10 mouse cellular contexts compared by ENCODE assay signal in the genomic region with DNA sequence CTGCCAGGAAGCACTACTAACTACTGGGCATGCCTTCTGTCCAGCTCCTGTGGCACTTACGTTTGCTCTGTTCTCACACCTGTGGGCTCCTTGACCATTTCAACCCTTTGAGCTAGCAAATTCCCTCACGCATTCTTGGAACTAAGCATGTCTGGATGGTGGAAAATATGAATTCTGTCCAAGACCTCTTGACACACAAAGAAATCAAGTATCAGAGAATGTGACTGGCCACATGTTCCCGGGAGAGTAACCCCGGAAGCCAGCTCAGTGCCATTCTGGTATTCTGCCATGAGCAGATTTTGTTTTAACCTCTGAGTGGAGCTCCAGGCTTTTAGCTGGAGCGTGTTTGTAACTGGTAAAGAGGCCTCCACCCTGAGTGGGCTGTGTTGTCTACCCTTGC. TPM values are rescaled to one million over a fixed set of nuclear protein-coding genes. Genes with fewer than 3 reads are reported as not detected.
DNase-seq lines count a peak whose midpoint lies in the region; TF ChIP-seq lines count a peak whose summit lies in the region.
"Had no signal": no experiment of that assay in that cellular context is flagged by ENCODE, and none has a peak within 500 bp of the region (broad histone marks: within the 10 kb centered on the region; RNA-seq: fewer than 3 reads in every experiment).

No protein-coding gene starts in this region.

- no peak overlapping the region for H3K4me3 ChIP-seq in gastrocnemius, adult 2 months
- H3K4me3 ChIP-seq in layer of hippocampus, adult 2 months = no peak overlapping the region
- H3K4me3 ChIP-seq: limb, embryonic 12.5 days; midbrain, embryonic 10.5 days had no signal

- peak; percentile 29 for DNase-seq in gastrocnemius, adult 2 months
- DNase-seq in gastrocnemius, adult 8-10 months (ENCODE audit: low spot score in 2 of 2) = no peak
- DNase-seq in layer of hippocampus, adult 2 months (ENCODE audit: low spot score in 2 of 2) = no peak
- DNase-seq in layer of hippocampus, adult 11-12 months (ENCODE audit: low spot score) = no peak
- DNase-seq in adipocyte (ENCODE audit: low spot score) = peak; percentile 95
- DNase-seq in lung, postnatal 25 days (ENCODE audit: low spot score) = peak; percentile 78
- no peak for DNase-seq in layer of hippocampus, adult 9-11 months
- DNase-seq in urinary bladder, adult 18-20 months (ENCODE audit: low spot score in 2 of 2) = no peak

- TF ChIP-seq CTCF in gastrocnemius, adult 2 months (IDR thresholded peaks at IDR 0.05) = peak; percentile 61
- peak; percentile 61 for TF ChIP-seq CTCF in layer of hippocampus, adult 2 months (conservative IDR thresholded peaks at IDR 0.05)

- intact Hi-C loops in gastrocnemius, adult 2 months (cut with DNase I) = loop anchor here (10.0 kb wide), 1 partner anchor 275 kb away; the partner anchor contains the start of gene Ireb2

- no peak overlapping the region for H3K27ac ChIP-seq in gastrocnemius, adult 2 months
- H3K27ac ChIP-seq in layer of hippocampus, adult 2 months = no peak overlapping the region
- H3K27ac ChIP-seq: limb, embryonic 12.5 days; midbrain, embryonic 10.5 days had no signal

RNA-seq across cellular contexts. Expression of gene Ube2q2, which starts 8.7 kb away (rescaled TPM):
- 10 to 100 TPM; 31.9 to 41.0 TPM for total RNA-seq in gastrocnemius, adult 2 months (2021)
- 10 to 100 TPM; 35.9 to 40.1 (median 37.6) TPM for total RNA-seq in gastrocnemius, adult 8-10 months (2022)
- total RNA-seq in layer of hippocampus, adult 2 months (2021) = 10 to 100 TPM; 58.0 to 65.8 TPM

Comparison
In these comparisons a context has a peak if more than half of its experiments do, and no peak if none do; other contexts are left out.
1. DNase-seq: peak in gastrocnemius, adult 2 months (single experiment), adipocyte (single experiment) and lung, postnatal 25 days (single experiment); none in gastrocnemius, adult 8-10 months (0 of 2), layer of hippocampus, adult 2 months (0 of 2), layer of hippocampus, adult 11-12 months (single experiment), layer of hippocampus, adult 9-11 months (single experiment) and urinary bladder, adult 18-20 months (0 of 2).